Mouse (Mus musculus): ENCODE results near the gene Olfr622. TPM values are rescaled to one million over a fixed set of nuclear protein-coding genes. Genes with fewer than 3 reads are reported as not detected.

Olfr622 gene
- not detected for total RNA-seq (2023)

DNA sequence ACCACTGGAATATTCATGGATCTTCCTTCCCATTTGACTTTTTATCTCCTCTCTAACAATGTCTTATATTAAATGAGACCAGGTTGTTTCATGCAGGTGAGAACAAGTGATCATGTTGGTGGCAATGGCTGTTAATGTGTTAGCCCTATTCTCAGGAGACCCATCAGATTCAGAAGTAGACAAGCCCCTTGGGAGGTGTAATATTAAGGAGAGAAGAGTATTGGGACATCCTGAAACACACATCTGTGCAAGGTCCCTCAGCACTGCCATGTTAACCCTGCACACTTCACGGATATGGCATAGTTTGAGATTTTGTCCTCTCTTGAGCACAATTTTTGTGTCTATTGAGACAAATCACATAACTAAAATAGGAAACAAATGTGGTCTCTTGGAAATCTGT lies at the start of gene Olfr622:
TSS of gene Olfr622 (minus strand) at position 101 of the 400 bp plus-strand sequence.

DNA sequence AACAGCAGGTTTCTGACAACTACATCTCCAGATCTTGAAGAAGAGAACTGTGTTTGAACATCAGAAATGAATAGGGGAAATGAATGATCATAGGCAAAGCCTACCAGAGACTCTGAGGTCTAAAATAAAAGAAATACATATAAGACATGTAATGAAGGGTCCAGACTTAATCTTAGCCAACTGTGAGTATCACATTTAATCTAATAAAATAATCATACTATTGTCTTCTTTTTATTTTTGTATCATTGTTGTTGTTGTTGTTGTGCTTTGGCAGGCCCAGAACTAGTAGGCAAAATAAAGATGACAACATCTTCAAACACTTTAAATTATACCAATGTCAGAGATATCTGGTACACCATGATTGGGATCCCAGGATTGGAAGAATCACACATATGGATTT lies 39.9 kb upstream of the Olfr622 start, which contains the start of gene Olfr625-ps1:
TSS of gene Olfr625-ps1 (plus strand) at position 301 of the 400 bp plus-strand sequence.

DNA sequence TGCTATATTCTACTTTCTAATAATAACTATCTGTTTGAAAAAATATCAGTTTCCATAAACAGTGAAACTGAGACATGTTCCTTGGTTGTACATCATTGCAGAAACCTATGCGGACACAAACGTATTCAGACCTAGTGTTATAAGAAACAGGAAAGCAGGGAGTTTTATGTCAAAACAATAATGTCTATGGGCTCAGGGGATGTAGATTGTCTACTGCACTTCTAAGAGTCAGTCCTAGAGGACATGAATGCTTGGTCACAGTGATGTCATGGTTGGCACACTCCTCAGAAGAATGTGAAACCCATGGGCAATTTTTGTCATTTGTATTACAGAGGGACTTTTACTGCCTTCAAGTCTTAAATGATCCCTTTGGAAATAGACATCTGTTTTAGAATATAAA lies 28.6 kb upstream of the Olfr622 start, which contains the start of gene Olfr624:
TSS of gene Olfr624 (minus strand) at position 101 of the 400 bp plus-strand sequence.

DNA sequence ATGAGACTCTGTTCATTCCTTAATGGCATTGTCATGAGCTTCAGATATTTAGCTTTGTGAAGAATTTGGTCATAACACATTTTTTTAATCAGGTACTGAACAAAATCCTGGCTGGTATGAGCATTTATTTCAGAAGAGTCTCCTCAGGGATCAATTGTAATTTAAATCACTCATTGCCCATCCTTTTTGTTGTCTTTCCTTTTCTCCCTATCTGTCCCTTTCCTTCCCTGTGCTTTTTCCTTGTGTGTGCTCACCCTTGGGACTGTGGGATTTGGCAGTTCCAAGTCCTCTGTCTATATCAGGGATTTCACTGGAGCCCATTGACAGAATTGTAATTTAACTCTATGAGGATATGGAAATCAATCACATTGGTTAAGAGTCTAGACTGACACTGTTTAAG lies 21.1 kb upstream of the Olfr622 start, which contains the start of gene Olfr623:
TSS of gene Olfr623 (minus strand) at position 101 of the 400 bp plus-strand sequence.

DNA sequence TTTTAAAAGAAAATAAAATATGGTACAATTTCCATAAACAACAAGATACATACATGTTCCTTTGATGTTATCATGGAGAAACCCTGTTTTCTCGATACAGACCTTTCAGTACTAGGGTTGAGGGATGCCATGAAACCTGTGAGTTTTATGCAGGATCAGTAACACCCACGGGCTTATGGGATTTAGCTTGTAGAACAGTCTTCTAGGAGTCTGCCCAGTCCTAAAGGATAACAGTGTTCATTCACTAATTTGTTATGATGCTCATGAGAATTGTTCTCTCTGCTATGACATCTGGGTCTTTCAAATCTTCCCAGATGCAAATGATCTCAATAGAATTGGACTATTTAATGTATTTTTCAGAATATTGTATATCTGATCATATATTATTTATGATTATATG lies 30.1 kb downstream of the Olfr622 start, which contains the start of gene Olfr620:
TSS of gene Olfr620 (minus strand) at position 101 of the 400 bp plus-strand sequence.

DNA sequence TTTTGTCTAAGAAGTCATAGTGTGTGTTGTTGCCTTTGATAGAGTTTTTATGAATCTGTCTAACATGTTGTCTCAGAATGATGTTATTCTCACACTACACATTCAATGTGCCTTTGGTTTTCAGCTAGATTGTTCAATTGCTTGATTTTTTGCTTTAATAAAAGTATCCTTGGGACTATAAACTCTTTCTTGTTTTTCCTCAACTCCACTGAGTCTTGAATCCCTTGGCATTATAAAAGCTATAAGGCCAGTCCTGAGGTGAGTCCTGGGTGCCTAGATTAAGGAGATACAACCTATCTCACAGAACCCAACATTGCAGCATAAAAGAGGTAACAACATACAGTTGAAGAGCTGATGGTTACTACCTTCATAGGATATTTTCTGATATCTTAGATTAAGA lies 42.2 kb downstream of the Olfr622 start, which contains the start of gene Olfr619:
TSS of gene Olfr619 (plus strand) at position 301 of the 400 bp plus-strand sequence.

DNA sequence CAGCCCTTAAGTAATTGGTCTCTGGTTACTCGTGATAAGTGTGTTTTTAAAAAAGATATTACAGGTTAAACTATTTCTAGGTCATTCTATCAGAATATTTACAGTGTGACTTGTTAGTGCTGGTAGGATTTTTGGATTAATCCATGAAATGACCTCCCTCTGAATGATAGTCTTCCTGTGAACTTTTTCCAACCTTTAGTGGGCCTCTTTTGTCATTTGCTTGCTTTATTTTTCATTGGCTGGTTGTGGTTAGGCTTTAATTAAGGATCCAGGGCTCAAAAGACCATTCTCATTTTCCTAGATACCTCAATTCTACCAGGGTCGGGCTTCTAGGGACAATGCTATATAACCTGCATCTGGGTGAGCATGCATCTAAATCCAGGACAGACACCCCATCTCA lies 52.7 kb downstream of the Olfr622 start, which contains the start of gene Olfr618:
TSS of gene Olfr618 (plus strand) at position 301 of the 400 bp plus-strand sequence.

Other genes starting within 250 kb of the Olfr622 start
- gene Usp17lc, start 227.6 kb downstream of the Olfr622 start, total RNA-seq (2023), result not detected
- not detected for gene Olfr605, start 197.3 kb downstream of the Olfr622 start, total RNA-seq (2023)
- gene Olfr606, start 193.7 kb downstream of the Olfr622 start, total RNA-seq (2023), result not detected
- gene Olfr607, start 178.6 kb downstream of the Olfr622 start, total RNA-seq (2023), result not detected
- gene Olfr608, start 172.8 kb downstream of the Olfr622 start, total RNA-seq (2023), result not detected
- gene Olfr609, start 144.6 kb downstream of the Olfr622 start, total RNA-seq (2023), result not detected
- not detected for gene Olfr610, start 130.6 kb downstream of the Olfr622 start, total RNA-seq (2023)
- not detected for gene Olfr611, start 121.9 kb downstream of the Olfr622 start, total RNA-seq (2023)
- not detected for gene Olfr612, start 100.0 kb downstream of the Olfr622 start, total RNA-seq (2023)
- gene Olfr613, start 94.6 kb downstream of the Olfr622 start, total RNA-seq (2023), result not detected
- not detected for gene Olfr615, start 86.6 kb downstream of the Olfr622 start, total RNA-seq (2023)
- gene Olfr616, start 73.6 kb downstream of the Olfr622 start, total RNA-seq (2023), result not detected
- gene Olfr617, start 69.6 kb downstream of the Olfr622 start, total RNA-seq (2023), result not detected
- not detected for gene Olfr618, start 52.6 kb downstream of the Olfr622 start, total RNA-seq (2023)
- gene Olfr619, start 42.1 kb downstream of the Olfr622 start, total RNA-seq (2023), result not detected
- gene Olfr620, start 30.2 kb downstream of the Olfr622 start, total RNA-seq (2023), result not detected
- not detected for gene Olfr623, start 21.0 kb upstream of the Olfr622 start, total RNA-seq (2023)
- gene Olfr624, start 28.5 kb upstream of the Olfr622 start, total RNA-seq (2023), result not detected
- gene Olfr625-ps1, start 40.0 kb upstream of the Olfr622 start, total RNA-seq (2023), result not detected
- gene Olfr243, start 72.0 kb upstream of the Olfr622 start, total RNA-seq (2023), result not detected
- gene Olfr628, start 87.7 kb upstream of the Olfr622 start, total RNA-seq (2023), result not detected
- gene Olfr629, start 102.2 kb upstream of the Olfr622 start, total RNA-seq (2023), result not detected
- not detected for gene Olfr630, start 114.6 kb upstream of the Olfr622 start, total RNA-seq (2023)
- not detected for gene Olfr69, start 128.9 kb upstream of the Olfr622 start, total RNA-seq (2023)
- not detected for gene Olfr68, start 137.0 kb upstream of the Olfr622 start, total RNA-seq (2023)
- not detected for gene Olfr67, start 149.1 kb upstream of the Olfr622 start, total RNA-seq (2023)
- 492 TPM for gene Hbb-bt, start 171.3 kb upstream of the Olfr622 start, total RNA-seq (2023)
- gene Hbb-bs, start 185.4 kb upstream of the Olfr622 start, total RNA-seq (2023), result 2,802 TPM
- gene Hbb-bh2, start 197.8 kb upstream of the Olfr622 start, total RNA-seq (2023), result not detected
- gene Hbb-bh1, start 200.5 kb upstream of the Olfr622 start, total RNA-seq (2023), result not detected
- gene Hbb-y, start 210.5 kb upstream of the Olfr622 start, total RNA-seq (2023), result not detected
- not detected for gene Olfr66, start 243.6 kb upstream of the Olfr622 start, total RNA-seq (2023)